Mouse (Mus musculus): Measurements from ENCODE around the gene Ano8.

Ano8 gene

GRCm38 (mm10) chr8:71498816-71499690, 13.3 kb upstream of the Ano8 start:
- DNase-seq: peak; percentile 67

- DNase-seq: peak; percentile 78
Observed at GRCm38 (mm10) chr8:71497881-71498501, 12.2 kb upstream of the Ano8 start.

- no peak for DNase-seq
Observed at GRCm38 (mm10) chr8:71497077-71497645, 11.4 kb upstream of the Ano8 start.

- peak; percentile 91 for DNase-seq
Observed at GRCm38 (mm10) chr8:71496481-71496880, 10.7 kb upstream of the Ano8 start.

GRCm38 (mm10) chr8:71495811-71496210, 10.0 kb upstream of the Ano8 start:
- no peak for DNase-seq

- DNase-seq: peak; percentile 81
Observed at GRCm38 (mm10) chr8:71495039-71495438, 9.3 kb upstream of the Ano8 start.

GRCm38 (mm10) chr8:71488454-71488853, 2.7 kb upstream of the Ano8 start:
- DNase-seq: peak; percentile 89

- peak; percentile 87 for DNase-seq
Observed at GRCm38 (mm10) chr8:71487691-71488445, 2.1 kb upstream of the Ano8 start, which contains the start of gene Gtpbp3. TSS of gene Gtpbp3 (plus strand) at chr8:71488103.

GRCm38 (mm10) chr8:71486136-71486529, 370 bp upstream of the Ano8 start:
- no peak for DNase-seq

GRCm38 (mm10) chr8:71484736-71485135, 1.0 kb downstream of the Ano8 start:
- DNase-seq: no peak

- DNase-seq: no peak
Observed at GRCm38 (mm10) chr8:71483932-71484331, 1.8 kb downstream of the Ano8 start.

- DNase-seq: no peak
Observed at GRCm38 (mm10) chr8:71478943-71479342, 6.8 kb downstream of the Ano8 start.

- DNase-seq: no peak
Observed at GRCm38 (mm10) chr8:71477196-71477845, 8.4 kb downstream of the Ano8 start.

GRCm38 (mm10) chr8:71476099-71476940, 9.4 kb downstream of the Ano8 start:
- DNase-seq: peak; percentile 78

- no peak for DNase-seq
Observed at GRCm38 (mm10) chr8:71475702-71476075, 10.1 kb downstream of the Ano8 start.

GRCm38 (mm10) chr8:71474785-71475701, 10.7 kb downstream of the Ano8 start:
- DNase-seq: no peak

GRCm38 (mm10) chr8:71474344-71474743, 11.4 kb downstream of the Ano8 start:
- no peak for DNase-seq

- DNase-seq: no peak
Observed at GRCm38 (mm10) chr8:71472601-71473386, 13.0 kb downstream of the Ano8 start.

- DNase-seq: no peak
Observed at GRCm38 (mm10) chr8:71471861-71472260, 13.9 kb downstream of the Ano8 start.

- DNase-seq: no peak
Observed at GRCm38 (mm10) chr8:71470913-71471255, 14.9 kb downstream of the Ano8 start.
